Mouse (Mus musculus) intestine, postnatal 0 days (tissue): Measurements from ENCODE around the gene Pus10. TPM values are rescaled to one million over a fixed set of nuclear protein-coding genes. Genes with fewer than 3 reads are reported as not detected.

Source experiments
- ATAC-seq: fragments of 200-750 bp; cut with Nextera tagmentation; 2 replicates; pipeline ENCODE4 v1.8.0; 2017; ENCODE audit warnings: mild to moderate bottlenecking, moderate TSS enrichment, moderate library complexity
- H3K27ac ChIP-seq: fragments of 300-500 bp; sonication (generic); 2 replicates; pipeline ENCODE4 v1.5.1; 2014; ENCODE audit warnings: mild to moderate bottlenecking, low read depth, low read length, moderate library complexity
- H3K27me3 ChIP-seq: fragments of 300-500 bp; sonication (generic); replicated peaks from 2 replicates; pipeline ENCODE4 v1.6.1; 2014; ENCODE audit warnings: low read length, mixed read lengths; ENCODE audit not compliant: control insufficient read depth, insufficient read depth
- H3K36me3 ChIP-seq: fragments of 300-500 bp; sonication (generic); 2 replicates; pipeline ENCODE4 v1.6.1; 2014; ENCODE audit warnings: mild to moderate bottlenecking, moderate library complexity; ENCODE audit not compliant: control insufficient read depth, insufficient read depth
- H3K4me1 ChIP-seq: fragments of 300-500 bp; sonication (generic); replicated peaks from 2 replicates; pipeline ENCODE4 v1.6.1; 2014; ENCODE audit warnings: antibody characterized with exemption, low read length, mixed read lengths; ENCODE audit not compliant: control insufficient read depth, insufficient read depth
- H3K4me2 ChIP-seq: fragments of 300-500 bp; sonication (generic); replicated peaks from 2 replicates; pipeline ENCODE4 v1.6.1; 2014; ENCODE audit warnings: low read depth, mild to moderate bottlenecking, moderate library complexity
- H3K4me3 ChIP-seq: fragments of 300-500 bp; sonication (generic); 2 replicates; pipeline ENCODE4 v1.5.1; 2014; ENCODE audit warnings: low read depth, low read length
- H3K9ac ChIP-seq: fragments of 300-500 bp; sonication (generic); 2 replicates; pipeline ENCODE4 v1.6.1; 2014; ENCODE audit warnings: mild to moderate bottlenecking, low read depth, low read length
- H3K9me3 ChIP-seq: fragments of 300-500 bp; sonication (generic); 2 replicates; pipeline ENCODE4 v1.6.1; 2016; ENCODE audit warnings: mixed run types; ENCODE audit not compliant: control insufficient read depth
- CTCF ChIP-seq: sonication (generic); IDR thresholded peaks from 2 replicates; pipeline ENCODE4 v1.5.1; 2016; ENCODE audit warnings: low read depth, mild to moderate bottlenecking, control low read depth, antibody characterized with exemption, moderate library complexity
- WGBS: fragments of 180-500 bp; shearing (Covaris S2); extraction: QIAGEN DNeasy Blood & Tissue Kit; methylation state at CpG from one replicate; pipeline ENCODE4 v1.1.7; 2014; 5-methylcytosine and 5-hydroxymethylcytosine counted together
- polyA plus RNA-seq: library from polyadenylated mRNA; unstranded; fragments of >200 nt; fragmentation: Nextera tagmentation; extraction: Ambion mirVana; gene quantifications from 2 replicates; pipeline ENCODE4 v1.2.1, GENCODE M21; 2015

The Pus10 gene
- 9.0 and 9.6 TPM in 2 replicates for polyA plus RNA-seq

DNA sequence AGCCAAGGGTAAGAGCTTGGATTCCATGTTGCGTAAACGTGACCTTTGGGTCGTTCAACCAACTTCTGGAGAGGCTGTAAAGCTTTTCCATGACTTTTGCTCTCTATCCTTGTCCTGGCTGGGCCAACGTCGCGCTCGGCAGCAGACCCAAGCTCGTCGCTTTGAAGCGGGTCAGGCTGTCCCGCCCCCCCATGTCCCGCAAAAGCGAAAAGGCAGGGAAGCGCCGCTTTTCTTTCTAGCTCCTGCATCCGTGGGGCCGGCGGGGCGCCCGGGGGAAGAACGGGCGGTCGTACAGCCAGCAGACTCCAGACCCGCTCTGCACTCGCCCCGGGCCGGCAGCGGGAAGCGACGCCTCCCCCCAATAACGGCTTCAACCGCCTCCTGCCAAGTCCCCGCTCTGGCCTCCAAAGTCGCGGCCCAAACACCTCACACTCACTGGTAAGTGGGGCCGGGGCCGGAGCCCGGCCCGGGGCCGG, at the start of gene Pus10:
Pus10 (plus strand) TSS at position 364 of the 476 bp plus-strand sequence.
- peak; percentile 83 for ATAC-seq
- 1% methylated on average over 40 of the region's 40 CpGs for WGBS
- H3K27me3 ChIP-seq, result no peaks in the 10 kb centered on the region
- H3K4me3 ChIP-seq, result peak within 1 kb of the TSS; percentile 96
- no peaks in the 10 kb centered on the region for H3K9me3 ChIP-seq
- TF ChIP-seq CTCF, result no peak
- no peaks in the 10 kb centered on the region for H3K36me3 ChIP-seq
- peaks cover 4% of the 10 kb centered on the region; the same call in 1 of the 2 replicates for H3K4me1 ChIP-seq
- H3K4me2 ChIP-seq, result peak within 1 kb of the TSS; percentile 69
- peak within 1 kb of the TSS; percentile 99 for H3K27ac ChIP-seq
- peak within 1 kb of the TSS; percentile 95 for H3K9ac ChIP-seq

GRCm38 (mm10) chr11:23618995-23619394, 46.5 kb upstream of the Pus10 start:
- H3K27me3 ChIP-seq, result no peaks in the 10 kb centered on the region
- no peaks in the 10 kb centered on the region for H3K9me3 ChIP-seq
- no peak overlapping the region for H3K9ac ChIP-seq
- no peak overlapping the region for H3K27ac ChIP-seq
- no peaks in the 10 kb centered on the region for H3K4me1 ChIP-seq
- H3K4me3 ChIP-seq, result no peak overlapping the region
- H3K36me3 ChIP-seq, result peaks cover 4% of the 10 kb centered on the region; the same call in 1 of the 2 replicates
- no peak overlapping the region for H3K4me2 ChIP-seq
- 86% methylated on average over 5 of the region's 5 CpGs for WGBS
- no peak for TF ChIP-seq CTCF
- no peak for ATAC-seq

DNA sequence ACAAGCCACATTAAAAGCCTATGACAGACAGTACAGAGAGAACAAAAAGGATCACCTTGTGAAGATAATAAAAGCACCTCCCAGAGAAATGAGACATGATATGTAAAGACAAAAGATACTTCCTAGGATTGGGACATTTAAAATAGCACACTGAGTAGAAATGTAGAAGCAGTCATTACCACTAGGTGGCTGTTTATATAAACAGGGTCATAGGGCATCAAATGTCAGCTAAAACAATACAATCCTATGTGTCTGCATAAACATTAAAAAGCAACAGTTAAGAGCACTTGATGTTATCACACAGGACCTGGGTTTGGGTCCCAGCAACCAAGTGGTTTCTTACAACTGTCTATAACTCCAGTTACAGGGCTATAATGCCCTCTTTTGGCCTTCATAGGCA, 34.8 kb upstream of the Pus10 start:
- H3K4me2 ChIP-seq, result no peak overlapping the region
- no peaks in the 10 kb centered on the region for H3K27me3 ChIP-seq
- no peak overlapping the region for H3K4me3 ChIP-seq
- no peak overlapping the region for H3K27ac ChIP-seq
- H3K9me3 ChIP-seq, result no peaks in the 10 kb centered on the region
- no peak overlapping the region for H3K9ac ChIP-seq
- no peak for ATAC-seq
- TF ChIP-seq CTCF, result peak; percentile 43
- H3K4me1 ChIP-seq, result no peaks in the 10 kb centered on the region
- no peaks in the 10 kb centered on the region for H3K36me3 ChIP-seq

DNA sequence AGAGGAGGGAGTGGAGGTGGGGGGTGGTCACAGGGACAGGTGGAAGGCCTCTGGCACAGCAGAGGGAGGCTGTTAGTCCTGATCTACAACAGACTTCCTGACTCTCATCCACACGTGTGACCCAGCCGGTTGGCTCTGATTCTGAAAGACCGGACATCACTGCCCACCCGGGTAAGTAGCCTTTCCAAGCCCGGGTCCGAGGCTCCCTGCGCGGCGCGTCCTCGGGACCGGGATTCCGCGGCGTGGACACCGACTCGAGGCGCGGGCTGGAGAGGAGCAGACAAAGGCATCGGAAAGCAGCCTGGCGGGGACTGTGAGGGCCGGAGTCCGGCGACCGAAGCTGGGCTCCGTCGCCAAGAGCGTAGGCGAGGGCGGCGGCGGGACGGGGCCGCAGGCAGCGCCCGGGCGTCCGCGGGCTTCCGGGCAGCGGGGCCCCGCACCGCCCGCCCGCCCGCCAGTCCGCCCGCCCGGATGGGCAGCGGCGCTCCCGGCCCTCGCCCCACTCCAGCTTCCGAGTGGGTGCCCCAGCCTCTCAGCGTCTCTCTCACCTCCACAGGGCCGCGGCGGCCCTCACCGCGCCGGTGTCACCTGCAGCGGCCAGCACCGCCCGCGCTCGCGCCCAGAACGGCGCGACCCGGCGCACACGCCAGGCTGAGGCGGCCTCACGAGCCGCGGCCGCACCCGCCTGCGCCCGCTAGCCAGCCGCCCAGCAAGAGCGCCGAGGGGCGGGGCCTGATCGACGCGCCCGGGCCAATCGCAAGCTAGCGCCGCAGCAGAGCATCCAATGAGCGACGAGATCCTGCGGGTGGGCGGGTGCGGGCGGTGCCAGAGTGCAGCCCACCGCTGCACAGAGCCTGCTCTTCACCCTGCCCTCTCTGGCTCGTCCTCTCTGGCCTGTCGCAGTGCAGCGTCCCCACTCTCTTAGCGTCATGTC, 32.3 kb upstream of the Pus10 start, which contains the start of gene 0610010F05Rik:
0610010F05Rik (minus strand) TSS at position 695 of the 934 bp plus-strand sequence.
- H3K9ac ChIP-seq, result peak within 1 kb of the TSS; percentile 89
- WGBS, result under 1% methylated on average over 88 of the region's 103 CpGs
- no peaks in the 10 kb centered on the region for H3K27me3 ChIP-seq
- ATAC-seq, result peak; percentile 98
- H3K9me3 ChIP-seq, result no peaks in the 10 kb centered on the region
- H3K36me3 ChIP-seq, result no peaks in the 10 kb centered on the region
- H3K27ac ChIP-seq, result peak within 1 kb of the TSS; percentile 87
- peak within 1 kb of the TSS; percentile 95 for H3K4me2 ChIP-seq
- H3K4me1 ChIP-seq, result no peaks in the 10 kb centered on the region
- H3K4me3 ChIP-seq, result peak within 1 kb of the TSS; percentile 90
- TF ChIP-seq CTCF, result no peak

- Histone ChIP-seq H3K9me3 (no peaks in the 10 kb centered on the region), H3K4me3 (peak overlapping the region; percentile 90), H3K4me1 (no peaks in the 10 kb centered on the region), H3K4me2 (peak overlapping the region; percentile 95), H3K9ac (0 out of 2 replicates have a peak overlapping the region, but pooled peaks have one; percentile 89), H3K27me3 (no peaks in the 10 kb centered on the region), H3K36me3 (no peaks in the 10 kb centered on the region), H3K27ac (no peak overlapping the region)
- no peak for TF ChIP-seq CTCF
- whole genome bisulfite sequencing, result 4% methylated on average over 7 of the region's 7 CpGs
- no peak for ATAC-seq
Observed at GRCm38 (mm10) chr11:23633879-23634215, 31.6 kb upstream of the Pus10 start.

DNA sequence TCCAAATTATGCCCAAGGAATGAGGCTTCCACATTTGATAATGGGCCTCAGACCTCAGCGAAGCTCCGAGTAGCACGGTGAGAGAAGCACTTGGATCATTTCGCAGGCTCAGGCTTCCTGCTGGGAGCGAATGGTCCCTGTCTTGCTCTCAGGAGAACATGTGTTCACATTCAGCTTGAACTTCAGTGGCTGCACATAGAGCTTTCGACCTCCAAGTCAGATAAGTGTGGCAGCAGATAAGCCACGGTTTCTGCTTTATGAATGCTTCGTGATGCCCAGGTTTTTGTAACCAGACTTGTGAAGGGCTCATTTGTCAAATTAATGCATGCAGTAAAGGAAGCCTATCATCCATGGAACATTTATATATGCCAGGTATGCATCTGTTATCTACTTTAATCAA, 30.9 kb upstream of the Pus10 start:
- TF ChIP-seq CTCF, result no peak
- Histone ChIP-seq H3K4me2 (no peak overlapping the region), H3K36me3 (no peaks in the 10 kb centered on the region), H3K27me3 (no peaks in the 10 kb centered on the region), H3K4me1 (no peaks in the 10 kb centered on the region), H3K4me3 (no peak overlapping the region), H3K27ac (no peak overlapping the region), H3K9ac (no peak overlapping the region), H3K9me3 (no peaks in the 10 kb centered on the region)
- no peak for ATAC-seq
- 61% methylated on average over 8 of the region's 8 CpGs for WGBS
